Mouse (Mus musculus): ENCODE data around the gene Zswim4. TPM values are rescaled to one million over a fixed set of nuclear protein-coding genes. Genes with fewer than 3 reads are reported as not detected.

Gene Zswim4
- polyA plus RNA-seq, 1 experiment from 2014 or later: 20.6 TPM

DNA sequence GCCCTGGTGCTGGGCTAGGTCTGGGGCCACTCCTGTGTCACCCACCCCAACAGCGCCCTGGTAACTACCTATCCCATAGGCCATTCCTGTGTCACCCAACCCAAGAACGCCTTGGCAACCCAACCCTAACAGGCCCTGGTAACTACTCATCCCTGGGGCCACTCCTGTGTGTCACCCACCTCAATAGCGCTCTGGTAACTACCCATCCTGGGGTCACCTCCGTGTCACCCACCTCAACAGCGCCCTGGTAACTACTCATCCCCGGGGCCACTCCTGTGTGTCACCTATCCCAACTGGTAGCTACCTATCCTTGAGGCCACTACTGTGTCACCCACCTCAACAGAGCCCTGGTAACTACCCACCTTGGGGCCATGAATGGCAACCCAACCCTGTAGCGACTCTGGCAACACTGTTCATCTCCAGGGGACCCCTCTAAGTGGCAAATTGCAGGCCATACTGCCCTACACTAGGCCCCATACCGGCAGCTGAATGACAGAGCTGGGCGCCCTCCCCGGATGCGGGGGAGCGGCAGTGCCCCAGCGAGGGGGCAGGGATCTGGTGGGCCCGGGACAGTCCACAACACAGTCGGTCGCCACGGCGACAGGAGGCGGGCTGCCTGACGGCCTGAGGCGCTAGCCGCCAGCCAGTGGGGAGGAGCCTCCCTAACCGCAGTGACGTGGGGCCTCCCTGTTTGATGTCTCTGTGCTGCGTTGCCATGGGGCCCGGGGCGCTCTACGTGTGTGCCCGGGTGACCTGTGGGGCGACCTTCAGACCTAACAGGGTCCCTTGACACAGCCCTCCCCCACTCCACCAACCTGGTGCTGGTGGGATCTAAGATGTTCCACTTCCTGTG is 38.7 kb downstream of the Zswim4 start:
- peak; percentile 71 for DNase-seq (ENCODE audit: low spot score)
- peak overlapping the region; percentile 21 for H3K9ac ChIP-seq
- H3K4me1 ChIP-seq (replicated peaks; ENCODE audit: control insufficient read depth, insufficient read depth, low read length): peaks cover 27% of the 10 kb centered on the region
- H3K4me2 ChIP-seq (replicated peaks): peak overlapping the region; percentile 70
- H3K27me3 ChIP-seq (ENCODE audit: control insufficient read depth, insufficient read depth, low read length): peaks cover 16% of the 10 kb centered on the region; the same call in 1 of the 2 replicates
- H3K36me3 ChIP-seq (replicated peaks; ENCODE audit: control insufficient read depth, insufficient read depth): no peaks in the 10 kb centered on the region
- peak; percentile 79 for ATAC-seq (ENCODE audit: low FRiP score)
- 3% methylated on average over 30 of the region's 30 CpGs for WGBS
- H3K4me3 ChIP-seq (replicated peaks; ENCODE audit: low read length): peak overlapping the region; percentile 39
- H3K9me3 ChIP-seq (ENCODE audit: control insufficient read depth, low read length): no peaks in the 10 kb centered on the region
- H3K27ac ChIP-seq: peak overlapping the region; percentile 85

DNA sequence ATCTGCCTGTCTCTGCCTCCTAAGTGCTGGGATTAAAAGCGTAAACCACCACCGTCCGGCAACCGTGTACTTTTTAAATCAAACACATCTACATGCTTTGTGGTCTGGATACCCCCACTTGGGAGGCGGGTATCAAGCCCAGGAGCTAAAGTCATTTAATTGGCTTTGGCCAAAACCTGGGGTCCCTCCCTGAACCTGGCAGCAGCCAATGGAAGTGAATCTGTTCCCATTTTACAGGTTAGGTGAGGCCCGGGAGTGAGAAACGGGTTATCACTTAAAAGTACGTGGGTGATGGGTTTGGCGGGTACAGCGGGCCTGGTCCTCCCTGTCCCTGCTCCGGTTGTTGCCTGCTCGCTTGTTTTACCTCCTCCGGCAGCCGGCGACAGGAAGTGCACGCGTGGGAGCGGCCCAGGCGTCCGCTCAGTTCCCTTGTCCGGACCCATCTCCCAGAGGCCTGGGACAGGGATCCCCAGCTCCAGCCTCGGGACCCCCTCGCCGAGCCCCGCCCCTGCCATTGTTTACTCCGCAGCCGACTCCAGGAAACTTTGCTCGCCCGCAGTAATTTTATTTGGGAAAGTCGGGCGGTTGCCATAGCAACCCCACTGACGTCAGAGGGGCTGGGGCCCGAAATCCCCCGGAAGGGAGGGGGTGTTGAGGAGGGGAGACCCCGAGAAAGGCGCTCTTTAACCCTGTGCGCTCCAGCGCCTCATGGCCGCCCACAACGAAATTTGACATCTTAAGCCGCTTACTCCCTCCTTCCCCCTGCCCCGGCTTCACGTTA is 39.5 kb downstream of the Zswim4 start:
- peak; percentile 89 for DNase-seq (ENCODE audit: low spot score)
- Histone ChIP-seq H3K36me3 (replicated peaks; ENCODE audit: control insufficient read depth, insufficient read depth) (no peaks in the 10 kb centered on the region), H3K9ac (peak overlapping the region; percentile 21), H3K27me3 (ENCODE audit: control insufficient read depth, insufficient read depth, low read length) (peaks cover 16% of the 10 kb centered on the region; the same call in 1 of the 2 replicates), H3K9me3 (ENCODE audit: control insufficient read depth, low read length) (no peaks in the 10 kb centered on the region), H3K4me1 (replicated peaks; ENCODE audit: control insufficient read depth, insufficient read depth, low read length) (peaks cover 30% of the 10 kb centered on the region), H3K4me3 (replicated peaks; ENCODE audit: low read length) (peak overlapping the region; percentile 39), H3K27ac (peak overlapping the region; percentile 85), H3K4me2 (replicated peaks) (peak overlapping the region; percentile 70)
- 2% methylated on average over 43 of the region's 43 CpGs for WGBS
- peak; percentile 47 for ATAC-seq (ENCODE audit: low FRiP score)

DNA sequence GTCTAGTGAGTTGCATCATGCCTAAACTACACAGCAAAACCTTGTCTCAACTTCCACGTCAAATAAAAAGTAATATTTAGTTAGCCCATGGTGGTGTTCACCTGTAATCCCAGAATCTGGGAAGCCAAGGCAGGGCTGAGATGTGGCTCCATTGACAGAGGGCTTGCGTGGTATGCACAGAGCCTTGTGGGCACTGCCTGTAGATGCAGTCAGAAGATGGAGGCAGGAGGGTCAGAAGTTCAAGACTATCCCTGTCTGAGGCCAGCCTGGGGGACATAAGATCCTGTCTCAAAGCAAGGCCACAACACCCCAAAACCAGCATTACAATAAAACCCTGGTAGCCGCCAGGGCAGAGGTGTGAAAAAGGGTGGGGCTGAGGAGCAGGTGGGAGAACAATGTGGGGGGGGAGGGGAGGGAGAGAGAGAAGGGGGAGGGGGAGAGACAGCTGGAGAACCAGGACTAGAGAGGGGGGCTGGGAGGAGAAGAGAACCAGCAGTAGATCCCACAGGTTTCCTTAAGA is 42.6 kb downstream of the Zswim4 start:
- Histone ChIP-seq H3K4me1 (replicated peaks; ENCODE audit: control insufficient read depth, insufficient read depth, low read length) (peaks cover 17% of the 10 kb centered on the region; the same call in 1 of the 2 replicates), H3K27ac (no peak overlapping the region), H3K4me2 (replicated peaks) (no peak overlapping the region), H3K36me3 (replicated peaks; ENCODE audit: control insufficient read depth, insufficient read depth) (no peaks in the 10 kb centered on the region), H3K27me3 (ENCODE audit: control insufficient read depth, insufficient read depth, low read length) (no peaks in the 10 kb centered on the region), H3K9me3 (ENCODE audit: control insufficient read depth, low read length) (no peaks in the 10 kb centered on the region), H3K9ac (no peak overlapping the region), H3K4me3 (replicated peaks; ENCODE audit: low read length) (no peak overlapping the region)
- whole genome bisulfite sequencing: 82% methylated on average over 3 of the region's 3 CpGs
- no peak for ATAC-seq (ENCODE audit: low FRiP score)
- DNase-seq (ENCODE audit: low spot score): no peak

DNA sequence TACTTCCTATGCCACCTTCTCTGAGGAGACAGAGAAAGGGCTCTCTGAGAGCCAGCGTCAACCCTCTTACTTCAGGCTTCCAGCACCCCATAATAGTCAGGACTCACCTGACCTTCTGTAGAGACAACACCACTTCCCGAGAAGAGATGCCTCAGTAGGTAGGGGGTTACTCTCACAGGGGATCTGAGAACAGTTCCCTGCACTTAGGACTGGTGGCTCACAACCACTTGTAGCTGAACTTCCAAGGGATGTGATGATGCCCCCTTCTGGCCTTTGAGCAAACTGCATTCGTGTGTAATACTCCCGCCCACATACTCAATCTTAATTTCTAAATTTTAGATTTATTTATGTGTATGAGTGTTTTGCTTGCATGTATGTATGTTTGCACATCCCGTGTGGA is 43.3 kb downstream of the Zswim4 start:
- Histone ChIP-seq H3K4me1 (replicated peaks; ENCODE audit: control insufficient read depth, insufficient read depth, low read length) (peaks cover 13% of the 10 kb centered on the region; the same call in 1 of the 2 replicates), H3K9me3 (ENCODE audit: control insufficient read depth, low read length) (no peaks in the 10 kb centered on the region), H3K4me2 (replicated peaks) (no peak overlapping the region), H3K9ac (no peak overlapping the region), H3K27ac (no peak overlapping the region), H3K27me3 (ENCODE audit: control insufficient read depth, insufficient read depth, low read length) (no peaks in the 10 kb centered on the region), H3K36me3 (replicated peaks; ENCODE audit: control insufficient read depth, insufficient read depth) (no peaks in the 10 kb centered on the region), H3K4me3 (replicated peaks; ENCODE audit: low read length) (no peak overlapping the region)
- WGBS: 83% methylated on average over 5 of the region's 5 CpGs
- ATAC-seq (ENCODE audit: low FRiP score) (no peak), DNase-seq (ENCODE audit: low spot score) (no peak)

DNA sequence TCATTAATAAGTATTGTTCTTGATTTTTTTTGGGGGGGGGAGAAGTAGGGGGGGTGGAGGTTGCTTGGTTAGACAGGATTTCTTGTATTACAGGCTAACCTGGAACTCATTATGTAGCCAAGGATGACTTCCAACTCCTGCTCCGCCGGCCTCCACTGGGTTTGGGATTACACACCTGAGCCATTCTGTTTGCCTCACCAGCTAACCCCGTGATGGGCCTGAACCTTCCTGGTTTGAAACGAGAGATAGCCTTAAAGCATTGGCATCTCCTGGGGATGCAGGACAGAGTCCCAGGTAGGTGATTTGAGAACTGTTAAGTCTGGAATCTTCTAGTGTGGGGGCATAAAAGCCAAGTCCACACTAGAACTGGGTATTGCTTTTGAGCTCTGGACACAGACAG is 43.7 kb downstream of the Zswim4 start:
- Histone ChIP-seq H3K4me2 (replicated peaks) (no peak overlapping the region), H3K36me3 (replicated peaks; ENCODE audit: control insufficient read depth, insufficient read depth) (no peaks in the 10 kb centered on the region), H3K4me3 (replicated peaks; ENCODE audit: low read length) (no peak overlapping the region), H3K9me3 (ENCODE audit: control insufficient read depth, low read length) (no peaks in the 10 kb centered on the region), H3K9ac (no peak overlapping the region), H3K4me1 (replicated peaks; ENCODE audit: control insufficient read depth, insufficient read depth, low read length) (peaks cover 9% of the 10 kb centered on the region; the same call in 1 of the 2 replicates), H3K27me3 (ENCODE audit: control insufficient read depth, insufficient read depth, low read length) (no peaks in the 10 kb centered on the region), H3K27ac (no peak overlapping the region)
- ATAC-seq (ENCODE audit: low FRiP score) (no peak), DNase-seq (ENCODE audit: low spot score) (no peak)
- WGBS: 86% methylated on average over 4 of the region's 4 CpGs

DNA sequence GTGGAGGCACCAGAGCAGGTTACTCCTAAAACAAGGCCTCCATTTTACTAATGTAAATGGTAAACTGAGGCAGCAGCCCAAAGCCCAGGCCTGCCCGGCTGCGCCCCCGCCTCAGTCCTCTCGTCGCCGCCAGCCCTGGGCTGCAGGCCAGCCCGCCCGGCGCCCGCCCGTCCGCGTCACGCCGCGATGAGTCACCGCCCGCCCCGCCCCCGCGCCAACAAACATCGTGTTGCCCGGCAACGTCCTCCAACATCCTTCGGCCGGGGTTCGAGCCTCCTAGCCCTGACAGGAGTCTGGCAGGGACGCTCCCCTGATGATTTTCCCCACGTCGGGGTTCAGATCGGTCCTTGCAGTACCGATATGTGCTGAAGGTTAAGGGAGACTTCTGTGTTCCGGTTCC is 44.3 kb downstream of the Zswim4 start:
- H3K4me2 ChIP-seq (replicated peaks): peak overlapping the region; percentile 34
- no peak overlapping the region; the same call in 1 of the 2 replicates for H3K4me3 ChIP-seq (replicated peaks; ENCODE audit: low read length)
- peaks cover 3% of the 10 kb centered on the region; the same call in 1 of the 2 replicates for H3K4me1 ChIP-seq (replicated peaks; ENCODE audit: control insufficient read depth, insufficient read depth, low read length)
- 3% methylated on average over 33 of the region's 33 CpGs for WGBS
- H3K27me3 ChIP-seq (ENCODE audit: control insufficient read depth, insufficient read depth, low read length): no peaks in the 10 kb centered on the region
- peak overlapping the region; percentile 22; the same call in 1 of the 2 replicates for H3K27ac ChIP-seq
- H3K36me3 ChIP-seq (replicated peaks; ENCODE audit: control insufficient read depth, insufficient read depth): no peaks in the 10 kb centered on the region
- ATAC-seq (ENCODE audit: low FRiP score) (0 out of 2 replicates have a peak, but pooled peaks have one; percentile 12), DNase-seq (ENCODE audit: low spot score) (peak; percentile 64)
- no peaks in the 10 kb centered on the region for H3K9me3 ChIP-seq (ENCODE audit: control insufficient read depth, low read length)
- no peak overlapping the region for H3K9ac ChIP-seq

DNA sequence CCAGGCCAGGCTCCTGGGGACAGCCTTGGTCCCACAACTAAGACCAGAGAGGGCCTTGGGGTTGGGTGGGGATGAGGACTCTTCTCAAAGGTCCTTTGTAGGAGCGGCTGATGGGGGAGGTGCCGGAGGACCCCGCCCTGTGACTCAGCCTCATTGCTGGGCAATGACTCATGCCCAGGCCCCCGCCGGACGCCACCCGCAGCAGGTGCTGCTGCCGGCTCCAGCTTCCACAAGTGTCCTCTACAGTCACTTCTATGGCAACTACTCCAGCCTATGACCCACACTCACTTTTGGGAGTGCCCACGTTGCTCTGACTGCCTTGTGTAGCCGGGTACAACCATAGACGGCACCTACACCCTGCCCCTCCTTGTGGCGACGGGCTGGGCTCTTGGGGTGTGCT is 44.8 kb downstream of the Zswim4 start:
- Histone ChIP-seq H3K4me1 (replicated peaks; ENCODE audit: control insufficient read depth, insufficient read depth, low read length) (peaks cover 3% of the 10 kb centered on the region; the same call in 1 of the 2 replicates), H3K27me3 (ENCODE audit: control insufficient read depth, insufficient read depth, low read length) (no peaks in the 10 kb centered on the region), H3K4me3 (replicated peaks; ENCODE audit: low read length) (no peak overlapping the region), H3K36me3 (replicated peaks; ENCODE audit: control insufficient read depth, insufficient read depth) (no peaks in the 10 kb centered on the region), H3K27ac (peak overlapping the region; percentile 22), H3K4me2 (replicated peaks) (peak overlapping the region; percentile 34; the same call in 1 of the 2 replicates), H3K9me3 (ENCODE audit: control insufficient read depth, low read length) (no peaks in the 10 kb centered on the region), H3K9ac (no peak overlapping the region)
- peak; percentile 52; the same call in 1 of the 2 replicates for ATAC-seq (ENCODE audit: low FRiP score)
- WGBS: 30% methylated on average over 13 of the region's 13 CpGs
- DNase-seq (ENCODE audit: low spot score): no peak

DNA sequence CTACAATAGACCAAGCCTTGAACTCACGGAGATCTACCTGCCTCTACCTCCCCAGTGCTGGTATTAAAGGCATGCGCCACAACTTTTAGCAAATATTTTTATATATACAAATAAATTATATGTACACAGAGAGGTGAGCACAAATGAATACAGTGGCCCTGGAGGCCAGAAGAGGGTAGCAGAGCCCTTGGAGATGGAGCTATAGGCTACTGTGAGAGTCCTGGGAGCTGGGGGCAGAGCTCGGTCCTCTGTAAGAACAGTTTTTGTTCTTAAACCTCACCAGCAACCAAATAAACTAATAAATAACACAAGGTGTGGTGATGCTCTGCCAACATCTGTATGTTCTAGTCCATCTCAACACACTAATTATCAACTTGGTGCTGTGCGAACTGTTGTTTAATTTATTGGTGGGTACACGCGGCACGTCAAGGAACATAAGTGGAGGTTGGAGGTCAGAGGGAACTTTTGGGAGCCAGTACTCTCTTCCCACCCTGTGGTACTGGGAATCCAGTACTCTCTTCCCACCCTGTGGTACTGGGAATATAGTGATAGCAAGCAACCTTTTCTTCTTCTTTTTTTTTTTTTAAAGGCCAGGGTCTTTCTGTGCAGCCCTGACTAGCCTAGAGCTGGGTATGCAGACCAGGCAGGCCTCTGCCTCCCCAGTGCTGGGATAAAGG is 46.5 kb downstream of the Zswim4 start:
- ATAC-seq (ENCODE audit: low FRiP score) (no peak), DNase-seq (ENCODE audit: low spot score) (no peak)
- 95% methylated on average over 7 of the region's 7 CpGs for WGBS
- Histone ChIP-seq H3K4me2 (replicated peaks) (no peak overlapping the region), H3K4me1 (replicated peaks; ENCODE audit: control insufficient read depth, insufficient read depth, low read length) (peaks cover 3% of the 10 kb centered on the region; the same call in 1 of the 2 replicates), H3K27ac (no peak overlapping the region), H3K9me3 (ENCODE audit: control insufficient read depth, low read length) (no peaks in the 10 kb centered on the region), H3K27me3 (ENCODE audit: control insufficient read depth, insufficient read depth, low read length) (no peaks in the 10 kb centered on the region), H3K36me3 (replicated peaks; ENCODE audit: control insufficient read depth, insufficient read depth) (no peaks in the 10 kb centered on the region), H3K4me3 (replicated peaks; ENCODE audit: low read length) (no peak overlapping the region), H3K9ac (no peak overlapping the region)
